Mouse (Mus musculus) c-Kit-positive CD71-positive TER-119-negative erythroid progenitor cells, embryonic 14.5 days (primary cell): ENCODE measurements around the gene Defb29.
A peak's percentile ranks its signal among the peaks of the same experiment; 100 is the strongest.

Experiments
- DNase-seq: peaks from one replicate; pipeline ENCODE4 v3.0.0-alpha.2; 2013; ENCODE audit warnings: low read depth

Gene Defb29

GRCm38 (mm10) chr2:152539944-152540710 lies at the start of gene Defb29:
Defb29 (minus strand) TSS chr2:152540098.
- no peak for DNase-seq

- no peak for DNase-seq
Measured at GRCm38 (mm10) chr2:152589021-152589420, 49.1 kb upstream of the Defb29 start.

- no peak for DNase-seq
Measured at GRCm38 (mm10) chr2:152588450-152588849, 48.6 kb upstream of the Defb29 start.

GRCm38 (mm10) chr2:152586926-152587560 lies 47.1 kb upstream of the Defb29 start:
- DNase-seq, result peak; percentile 7

GRCm38 (mm10) chr2:152580612-152581011 lies 40.7 kb upstream of the Defb29 start:
- DNase-seq, result no peak

- no peak for DNase-seq
Measured at GRCm38 (mm10) chr2:152580107-152580506, 40.2 kb upstream of the Defb29 start, which contains the start of gene Defb19. Defb19 (minus strand) TSS chr2:152580312.

- no peak for DNase-seq
Measured at GRCm38 (mm10) chr2:152573484-152573883, 33.6 kb upstream of the Defb29 start.

GRCm38 (mm10) chr2:152572114-152572794 lies 32.4 kb upstream of the Defb29 start, which contains the start of gene Defb21:
Defb21 (plus strand) TSS chr2:152572744.
- DNase-seq, result peak; percentile 5

GRCm38 (mm10) chr2:152570313-152570712 lies 30.4 kb upstream of the Defb29 start:
- DNase-seq, result no peak

GRCm38 (mm10) chr2:152569881-152570280 lies 30.0 kb upstream of the Defb29 start:
- DNase-seq, result no peak

GRCm38 (mm10) chr2:152569038-152569437 lies 29.1 kb upstream of the Defb29 start, which contains the start of gene Gm17416:
Gm17416 (plus strand) TSS chr2:152569338.
- no peak for DNase-seq

GRCm38 (mm10) chr2:152556655-152557054 lies 16.8 kb upstream of the Defb29 start:
- DNase-seq, result no peak

- DNase-seq, result no peak
Measured at GRCm38 (mm10) chr2:152553774-152554423, 14.0 kb upstream of the Defb29 start.

GRCm38 (mm10) chr2:152548124-152548523 lies 8.2 kb upstream of the Defb29 start:
- DNase-seq, result no peak

- DNase-seq, result no peak
Measured at GRCm38 (mm10) chr2:152544691-152545090, 4.8 kb upstream of the Defb29 start.

- DNase-seq, result no peak
Measured at GRCm38 (mm10) chr2:152543478-152543877, 3.6 kb upstream of the Defb29 start.

- no peak for DNase-seq
Measured at GRCm38 (mm10) chr2:152542897-152543296, 3.0 kb upstream of the Defb29 start.

- DNase-seq, result no peak
Measured at GRCm38 (mm10) chr2:152541979-152542378, 2.1 kb upstream of the Defb29 start.

GRCm38 (mm10) chr2:152517981-152518380 lies 21.9 kb downstream of the Defb29 start, which contains the start of gene Defb28:
Defb28 (plus strand) TSS chr2:152518255.
- no peak for DNase-seq

- no peak for DNase-seq
Measured at GRCm38 (mm10) chr2:152516084-152516483, 23.8 kb downstream of the Defb29 start.

GRCm38 (mm10) chr2:152511592-152511991 lies 28.3 kb downstream of the Defb29 start, which contains the start of gene Defb26:
Defb26 (minus strand) TSS chr2:152511692.
- no peak for DNase-seq

GRCm38 (mm10) chr2:152503950-152504349 lies 35.9 kb downstream of the Defb29 start:
- DNase-seq, result no peak
